Mouse (Mus musculus) v-Abl transformed pro-B cells (cell line): ENCODE results near the gene Morn2.
"Not testable (repeated sequence)": the region's sequence is repeated elsewhere in the genome, so short reads cannot be mapped to it uniquely, and the experiment has no call there.

Source experiments
- in situ Hi-C, 2 experiments: fragments of 400-800 bp; cut with MboI; formaldehyde crosslinking; loops; one replicate each; pipeline ENCODE4 v1.15.1; 2025; ENCODE audit not compliant: unreplicated experiment in 2 of 2

Morn2 gene

DNA sequence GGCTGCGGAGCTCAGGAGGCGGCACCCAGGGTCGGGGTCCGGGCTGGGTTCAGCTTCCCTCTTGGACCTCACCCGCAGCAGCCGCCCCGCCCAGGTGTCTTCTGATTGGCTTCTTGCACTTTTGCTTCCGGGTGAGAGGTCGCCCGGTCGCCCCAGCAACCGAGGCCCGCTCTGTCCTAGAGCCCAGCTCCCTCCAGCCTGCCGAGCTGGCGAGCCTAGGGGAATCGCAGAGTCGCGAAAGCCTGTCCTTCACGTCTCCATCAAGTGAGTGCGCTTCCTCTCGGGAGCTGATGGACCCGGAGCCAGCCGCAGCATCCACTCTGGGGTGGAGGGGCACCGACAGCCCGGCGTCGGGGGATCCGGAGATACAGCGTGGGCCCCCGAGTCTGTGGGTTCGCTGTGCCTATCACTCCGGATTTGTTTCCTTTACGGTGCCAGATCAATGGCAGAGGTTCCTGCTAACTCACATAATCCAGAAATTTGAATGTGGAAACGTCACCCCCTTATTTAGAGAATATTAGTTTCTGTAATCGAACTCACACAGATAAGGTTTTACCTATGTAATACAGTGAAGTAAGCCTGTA is at the start of gene Morn2, which contains the start of gene Dhx57:
Gene Morn2, plus strand, starts transcription at position 130 of the 584 bp plus-strand sequence.
Gene Dhx57, minus strand, starts transcription at position 403 of the 584 bp plus-strand sequence.
- in situ Hi-C loops: loop anchor here (5.0 kb wide), 2 partner anchors 102 to 267 kb away; no protein-coding TSS in a partner anchor

DNA sequence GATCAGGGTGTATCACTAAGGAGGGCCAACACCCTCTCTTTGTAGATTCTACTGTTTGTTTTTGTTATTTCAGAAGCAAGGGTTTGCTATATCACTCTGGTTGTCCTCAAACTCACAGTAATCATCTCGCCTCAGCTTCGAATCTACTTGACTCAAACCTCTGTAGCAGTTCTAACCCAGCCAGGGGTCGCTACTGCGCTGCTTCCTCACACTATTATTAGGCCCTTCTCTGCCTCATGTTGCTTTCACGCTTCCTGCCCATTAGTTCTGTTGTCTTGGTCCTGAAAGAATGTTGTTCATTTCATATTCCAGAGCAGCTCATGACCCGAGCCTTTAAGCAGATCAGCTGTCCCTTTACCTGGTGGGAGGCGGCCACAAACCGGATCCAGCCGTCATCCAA is 48.4 kb upstream of the Morn2 start:
- in situ Hi-C loops: no loop called here

DNA sequence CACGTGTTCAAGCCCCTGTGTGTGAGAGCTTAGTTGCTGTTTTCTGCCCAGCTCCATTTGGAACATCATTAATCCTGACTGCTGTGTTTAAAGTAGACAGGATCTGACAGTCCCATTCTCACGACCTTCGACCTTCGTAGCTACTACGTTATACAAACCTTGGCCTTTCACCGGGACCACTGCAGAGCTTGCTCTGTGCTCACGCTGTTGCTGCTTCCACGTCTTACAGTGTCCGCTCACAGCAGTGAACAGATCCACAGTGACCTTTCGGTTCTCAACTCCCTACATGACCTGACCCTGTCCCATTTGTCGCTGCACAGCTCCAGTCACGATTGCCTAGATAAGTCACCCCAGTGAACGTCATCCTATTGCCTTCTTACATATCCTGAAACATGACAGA is 46.9 kb upstream of the Morn2 start:
- in situ Hi-C loops: no loop called here

DNA sequence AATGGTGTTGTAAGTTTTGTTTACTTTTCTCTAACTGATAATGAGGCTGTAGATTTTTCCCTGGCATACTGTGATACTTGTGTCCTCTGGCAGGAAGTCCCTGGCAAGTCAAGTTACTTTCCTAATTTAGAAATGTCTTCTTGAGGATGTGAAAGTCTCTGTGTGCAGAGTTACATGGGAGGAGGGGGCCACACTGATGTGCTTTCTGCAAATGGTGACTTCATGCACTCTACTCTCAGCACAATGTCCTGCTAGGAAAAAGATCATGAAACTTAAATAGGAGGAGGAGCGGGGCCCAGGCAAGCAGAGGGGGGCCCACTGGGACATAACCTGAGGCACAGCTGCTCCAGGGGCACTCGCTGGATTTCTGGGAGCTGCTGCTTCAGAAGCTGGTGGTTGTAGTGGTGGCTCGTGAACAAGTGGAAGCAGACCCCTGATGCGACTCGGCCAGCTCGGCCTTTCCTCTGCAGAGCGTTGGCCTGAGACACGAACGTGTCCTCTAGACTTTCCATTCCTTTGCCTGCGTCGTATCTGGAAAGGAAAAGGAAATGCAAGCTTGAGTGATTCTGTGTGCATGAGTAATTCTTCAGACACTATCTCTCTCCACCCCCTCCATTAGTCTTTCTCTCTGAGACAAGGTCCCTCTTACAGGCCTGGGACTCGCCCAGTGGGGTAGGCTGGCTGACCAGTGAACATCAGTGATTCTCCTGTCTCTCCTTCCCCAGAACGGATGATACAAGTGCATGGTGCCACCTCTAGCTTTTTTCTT is 37.1 kb upstream of the Morn2 start:
- in situ Hi-C loops: no loop called here

DNA sequence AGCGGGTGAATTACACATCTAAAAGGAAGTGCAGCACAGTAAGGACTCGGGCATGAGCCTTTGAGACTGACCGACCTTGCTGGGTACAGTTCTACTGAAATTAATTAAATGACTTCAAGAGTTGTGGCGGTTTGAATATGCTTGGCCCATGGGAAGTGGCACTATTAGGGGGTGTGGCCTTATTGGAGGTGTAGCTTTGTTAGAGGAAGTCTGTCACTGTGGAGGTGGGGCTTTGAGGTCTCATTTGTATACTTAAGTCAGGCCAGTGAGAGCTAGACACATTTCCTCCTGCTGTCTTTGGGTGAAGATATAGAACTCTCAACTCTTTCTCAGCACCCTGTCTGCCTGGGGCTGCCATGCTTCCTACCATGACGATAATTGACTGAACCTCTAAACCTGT is 35.6 kb upstream of the Morn2 start:
- in situ Hi-C loops: no loop called here

DNA sequence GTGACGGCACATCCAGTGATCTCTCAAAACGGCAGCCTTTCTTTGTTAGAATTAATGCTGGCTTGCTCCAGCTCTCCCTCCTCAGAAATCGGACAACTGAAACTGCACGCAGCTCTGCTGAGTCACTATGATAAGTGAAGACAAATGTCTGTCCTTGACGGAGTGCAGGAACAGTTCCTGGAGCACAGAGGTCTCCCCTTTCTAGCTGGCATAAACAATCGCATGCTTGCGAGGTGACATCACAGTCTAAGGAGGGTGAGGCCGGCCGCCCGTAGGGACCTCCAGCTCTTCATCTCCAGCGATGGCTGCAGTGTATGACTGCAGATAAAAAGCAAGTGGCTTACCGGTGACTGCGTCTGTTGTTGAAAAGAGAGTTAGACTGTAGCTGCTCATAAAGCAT is 34.8 kb upstream of the Morn2 start:
- in situ Hi-C loops: no loop called here

DNA sequence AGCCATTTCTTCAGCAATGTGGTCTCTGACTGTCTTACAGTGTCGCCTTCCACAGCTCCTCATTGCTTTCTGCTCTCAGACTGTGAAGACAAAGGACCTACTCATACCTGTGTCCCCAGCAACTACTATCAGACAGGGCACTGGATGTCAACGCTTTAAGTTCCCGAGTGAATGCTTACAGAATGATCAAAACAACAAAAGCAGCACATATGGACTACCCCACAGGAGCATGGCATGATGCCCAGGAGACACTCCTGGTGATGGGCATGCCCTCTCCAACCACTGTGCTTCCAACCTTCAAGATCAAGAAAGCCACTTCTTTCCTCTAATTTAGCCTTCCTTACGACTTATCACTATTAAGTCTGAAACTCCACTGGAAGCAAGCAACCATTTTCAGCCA is 22.9 kb upstream of the Morn2 start:
- in situ Hi-C loops: no loop called here

DNA sequence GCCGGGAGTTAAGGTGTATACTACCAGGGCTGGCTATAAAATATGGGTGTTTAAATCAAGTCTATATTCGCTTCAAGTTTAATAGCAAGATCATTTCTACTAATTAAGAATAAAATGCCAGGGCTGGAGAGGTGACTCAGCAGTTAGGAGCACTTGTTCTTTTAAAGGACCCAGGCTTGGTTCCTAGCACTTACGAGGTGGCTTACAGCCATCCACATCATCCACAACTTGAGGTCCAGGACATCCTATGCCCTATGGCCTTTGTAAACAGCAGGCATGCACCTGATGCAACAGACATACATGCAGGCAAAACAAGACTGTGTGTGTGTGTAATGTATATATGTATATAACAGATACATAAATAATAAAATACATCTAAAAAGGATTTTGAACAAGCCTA is 21.9 kb upstream of the Morn2 start:
- in situ Hi-C loops: no loop called here

DNA sequence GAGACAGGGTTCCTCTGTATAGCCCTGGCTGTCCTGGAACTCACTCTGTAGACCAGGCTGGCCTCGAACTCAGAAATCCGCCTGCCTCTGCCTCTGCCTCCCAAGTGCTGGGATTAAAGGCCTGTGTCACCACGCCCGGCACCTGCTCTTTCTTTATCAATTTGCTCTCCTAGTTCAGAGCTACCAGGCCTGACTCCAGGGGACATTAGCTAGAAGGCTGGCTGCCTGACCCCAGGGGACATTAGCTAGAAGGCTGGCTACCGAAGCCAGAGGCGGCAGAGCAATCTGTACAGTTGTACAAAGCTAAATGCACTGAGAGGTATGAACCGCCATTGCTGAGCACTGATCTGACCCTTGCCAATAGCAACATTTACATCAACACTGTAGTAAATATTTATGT is 19.4 kb upstream of the Morn2 start:
- in situ Hi-C loops: not testable (repeated sequence)

DNA sequence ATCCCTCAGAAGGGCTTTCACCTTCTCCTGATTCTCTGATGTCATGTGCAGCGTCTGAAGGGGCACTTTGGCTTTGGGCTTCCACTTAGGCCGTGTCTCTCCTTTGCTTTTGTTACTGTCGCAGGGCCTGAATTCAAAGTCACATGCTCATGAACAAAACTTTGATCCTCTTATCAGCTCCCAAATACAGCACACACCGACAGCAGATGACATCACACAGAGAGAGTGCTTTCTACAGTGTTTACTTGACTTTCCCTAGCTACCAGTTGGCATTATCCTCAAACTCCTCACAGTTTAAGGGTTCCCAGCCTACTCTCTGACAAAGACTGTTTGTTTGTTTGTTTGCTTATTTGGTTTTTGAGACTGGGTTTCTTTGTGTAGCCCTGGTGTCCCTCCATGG is 11.7 kb upstream of the Morn2 start:
- in situ Hi-C loops: no loop called here

DNA sequence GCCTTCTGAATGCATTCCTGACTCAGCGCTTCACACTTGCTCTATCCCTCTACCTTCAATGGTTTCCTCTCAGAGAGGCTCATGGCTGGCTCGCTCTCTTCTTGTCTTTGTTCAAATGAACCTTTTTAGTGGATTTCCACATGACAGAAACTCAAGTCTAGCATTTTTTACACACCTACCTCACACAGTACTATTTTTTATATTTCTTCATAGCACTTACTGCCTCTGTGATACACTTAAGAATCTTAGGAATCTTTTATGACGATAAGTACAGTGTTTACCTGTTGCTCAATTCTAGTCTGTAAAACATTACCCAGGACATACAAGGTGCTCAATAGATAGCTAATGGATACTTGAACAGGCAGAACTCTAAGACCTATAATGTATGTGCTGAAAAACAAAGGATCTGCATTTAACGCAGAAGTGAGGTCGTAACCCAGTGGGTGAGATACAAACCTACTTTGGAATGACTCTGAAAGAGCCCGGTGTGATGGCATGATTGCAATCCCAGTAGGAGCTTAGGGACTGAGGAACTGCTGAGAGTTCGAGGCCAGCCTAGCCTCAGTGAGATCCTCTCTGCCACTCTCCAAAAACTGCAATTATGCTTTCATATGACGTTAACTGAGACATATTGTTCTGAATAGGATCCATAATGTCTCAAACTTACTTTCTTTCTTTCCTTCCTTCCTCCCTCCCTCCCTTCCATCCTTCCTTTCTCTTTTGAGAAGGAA is 10.5 kb upstream of the Morn2 start:
- in situ Hi-C loops: no loop called here

DNA sequence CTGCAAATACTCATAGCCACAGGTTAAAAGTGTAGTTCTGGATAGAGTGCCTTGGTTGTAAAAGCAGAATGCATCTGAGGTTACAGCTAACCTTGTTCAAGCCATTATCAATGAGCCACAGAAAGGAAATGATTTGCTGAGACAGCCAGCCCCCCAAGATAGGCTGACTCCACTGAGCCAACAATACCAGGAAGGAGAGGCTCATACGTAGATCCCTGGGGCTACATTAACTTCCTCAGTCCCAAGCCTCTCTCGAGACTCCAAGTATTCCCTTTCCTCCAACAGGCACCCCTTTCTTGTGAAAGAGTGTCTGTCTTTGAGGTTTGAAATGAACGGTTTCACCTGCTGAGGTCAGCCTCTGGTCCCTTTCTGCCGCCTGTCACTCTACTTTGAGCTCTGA is 5.6 kb upstream of the Morn2 start:
- in situ Hi-C loops: no loop called here

DNA sequence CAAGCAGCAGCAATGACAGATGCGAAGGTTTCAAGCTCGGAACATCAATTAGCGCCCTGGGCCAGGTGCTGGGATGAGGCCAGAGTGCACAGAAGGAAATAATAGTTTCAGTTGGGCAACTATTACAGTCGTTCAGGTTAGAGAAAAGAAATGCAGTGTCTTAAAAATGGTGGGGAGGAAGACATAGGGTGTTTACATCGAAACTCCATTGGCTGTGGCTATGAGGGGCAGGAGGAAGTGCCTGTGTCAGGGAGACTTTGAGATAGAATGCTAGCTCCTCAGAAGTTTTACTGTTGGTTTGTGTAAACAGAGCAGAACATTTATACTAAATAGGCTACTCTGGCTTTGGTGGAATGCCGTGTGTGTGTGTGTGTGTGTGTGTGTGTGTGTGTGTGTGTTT is 2.0 kb upstream of the Morn2 start:
- in situ Hi-C loops: no loop called here

DNA sequence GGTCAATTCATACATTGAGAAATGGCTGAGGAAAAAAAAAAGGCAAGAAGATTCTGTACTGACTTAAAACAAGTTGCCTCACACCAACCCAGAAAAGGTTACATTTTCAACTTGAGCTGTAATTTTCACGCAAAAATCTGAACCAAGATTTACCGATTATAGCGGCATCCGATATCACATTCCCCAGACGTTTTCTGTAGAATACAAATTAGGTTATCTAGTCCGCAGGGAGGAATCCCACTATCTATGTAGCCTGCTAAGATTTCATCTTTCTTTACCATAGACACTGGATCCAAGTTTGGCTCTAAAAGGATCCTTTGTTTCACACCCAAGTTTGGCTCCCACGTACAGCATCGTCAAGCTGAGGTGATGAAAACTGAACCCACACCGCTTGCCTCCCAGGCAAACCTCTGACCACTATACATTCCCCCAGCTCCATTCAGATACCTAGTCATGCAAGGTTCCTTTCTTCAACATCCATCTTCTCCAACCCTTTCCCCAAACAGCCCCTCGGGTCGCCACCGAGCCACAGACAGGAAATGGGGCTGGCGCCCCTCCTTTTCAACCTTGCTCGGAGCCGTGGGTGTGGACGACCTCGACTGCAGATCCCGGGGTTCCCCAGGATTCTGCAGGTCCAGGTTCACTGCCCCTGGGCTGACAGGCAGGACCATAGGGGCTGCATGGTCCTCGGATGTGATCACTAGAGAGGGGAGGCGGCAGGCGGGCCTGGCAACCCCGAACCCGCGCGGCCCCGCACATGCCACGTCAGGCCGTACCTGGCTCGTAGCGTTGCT is 526 bp upstream of the Morn2 start:
- in situ Hi-C loops: loop anchor here (5.0 kb wide), 2 partner anchors 103 to 268 kb away; no protein-coding TSS in a partner anchor

DNA sequence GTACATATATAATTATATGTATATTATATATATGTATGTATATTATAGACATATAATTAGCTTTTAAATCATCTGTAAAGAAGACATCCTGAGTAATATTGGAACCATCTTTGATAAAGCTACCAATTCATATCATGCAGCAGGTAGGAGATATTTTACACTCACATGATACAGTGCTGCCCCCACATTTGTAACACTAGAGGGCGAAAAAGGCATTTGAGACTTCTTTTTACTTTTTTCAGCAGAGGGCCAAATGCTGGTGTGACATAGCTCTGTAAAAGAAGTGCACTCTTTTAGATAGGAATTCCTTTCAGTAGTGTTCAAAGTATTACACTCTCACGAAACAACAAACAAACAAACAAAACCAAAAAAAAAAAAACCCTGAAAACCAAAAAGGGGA is 1.1 kb downstream of the Morn2 start:
- in situ Hi-C loops: loop anchor here (5.0 kb wide), 2 partner anchors 101 to 266 kb away; no protein-coding TSS in a partner anchor

DNA sequence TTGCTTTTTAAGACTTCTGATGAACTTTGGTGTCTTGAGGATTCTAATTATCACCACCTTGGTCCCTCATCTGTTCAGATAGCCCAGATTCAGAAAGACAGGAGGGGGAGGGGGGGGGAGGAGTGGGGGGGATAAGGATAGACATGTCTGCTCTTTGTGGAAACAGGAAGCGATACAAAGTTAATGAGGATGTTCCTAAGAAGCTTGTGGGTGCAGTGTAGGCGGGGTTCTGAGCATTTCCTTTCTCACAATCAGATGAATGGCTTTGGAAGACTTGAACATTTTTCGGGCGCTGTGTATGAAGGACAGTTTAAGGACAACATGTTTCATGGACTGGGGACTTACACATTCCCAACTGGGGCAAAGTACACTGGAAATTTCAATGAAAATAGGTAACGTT is 5.3 kb downstream of the Morn2 start:
- in situ Hi-C loops: no loop called here

DNA sequence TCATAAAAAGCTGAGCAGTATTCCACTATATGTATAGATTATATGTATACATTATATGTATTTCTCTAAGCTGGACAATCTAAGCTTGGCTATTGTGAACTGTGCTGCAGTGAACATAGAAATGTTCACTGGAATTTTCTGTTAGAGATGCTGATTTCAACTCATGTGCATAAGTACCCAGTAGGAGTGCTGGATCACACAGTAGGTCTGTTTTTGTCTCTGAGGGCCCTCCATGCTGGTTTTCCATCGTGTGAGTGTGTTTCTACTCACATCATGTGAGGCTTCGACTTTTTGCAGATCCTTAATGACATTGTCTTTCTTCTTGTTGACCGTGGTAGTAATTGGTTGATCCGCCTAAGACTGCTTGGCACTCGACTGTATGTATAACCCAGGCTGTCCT is 8.8 kb downstream of the Morn2 start:
- in situ Hi-C loops: no loop called here

DNA sequence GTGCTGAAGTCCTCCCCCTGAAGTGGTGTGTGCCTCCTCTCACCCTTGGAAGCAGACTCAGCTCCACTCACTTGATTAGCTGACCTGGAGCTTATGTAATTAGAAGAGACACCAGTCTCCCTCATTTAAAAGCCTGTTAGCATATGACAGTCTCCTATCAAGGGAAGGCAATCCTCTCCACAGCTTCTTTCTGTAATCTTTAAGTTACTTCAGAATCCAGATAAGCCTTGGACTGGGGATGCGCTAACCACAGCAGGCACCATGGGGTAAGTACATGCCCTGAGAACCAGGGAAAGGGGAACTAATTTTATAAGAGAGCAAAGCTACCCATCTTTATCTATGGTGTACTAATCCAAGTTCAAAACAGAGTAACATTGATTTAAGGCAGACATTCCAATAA is 17.2 kb downstream of the Morn2 start, which contains the start of gene Arhgef33:
Gene Arhgef33, plus strand, starts transcription at position 157 of the 400 bp plus-strand sequence.
- in situ Hi-C loops: loop anchor here in 1 of 2 experiments (25.0 kb wide), 1 partner anchor 645 kb away; no protein-coding TSS in a partner anchor

DNA sequence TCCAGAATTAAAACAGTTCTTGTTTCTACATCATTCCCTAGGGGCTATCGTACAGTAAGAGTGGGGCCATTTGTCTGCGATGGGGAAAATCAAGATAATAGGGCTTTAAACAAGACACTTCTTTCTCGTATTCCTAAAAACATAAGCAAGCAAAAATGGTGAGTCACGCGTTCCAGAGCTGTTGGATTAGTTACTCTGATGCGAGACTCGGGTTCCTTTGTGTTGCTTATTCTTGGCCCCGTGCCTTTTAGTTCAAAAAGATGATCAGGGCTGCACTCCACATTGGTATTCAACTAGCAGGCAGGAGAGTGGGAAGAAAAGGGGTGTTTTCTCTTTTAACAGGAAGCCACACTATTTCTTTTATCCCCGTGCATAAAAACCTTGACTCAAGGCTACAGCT is 21.8 kb downstream of the Morn2 start:
- in situ Hi-C loops: loop anchor here in 1 of 2 experiments (25.0 kb wide), 1 partner anchor 649 kb away; no protein-coding TSS in a partner anchor

DNA sequence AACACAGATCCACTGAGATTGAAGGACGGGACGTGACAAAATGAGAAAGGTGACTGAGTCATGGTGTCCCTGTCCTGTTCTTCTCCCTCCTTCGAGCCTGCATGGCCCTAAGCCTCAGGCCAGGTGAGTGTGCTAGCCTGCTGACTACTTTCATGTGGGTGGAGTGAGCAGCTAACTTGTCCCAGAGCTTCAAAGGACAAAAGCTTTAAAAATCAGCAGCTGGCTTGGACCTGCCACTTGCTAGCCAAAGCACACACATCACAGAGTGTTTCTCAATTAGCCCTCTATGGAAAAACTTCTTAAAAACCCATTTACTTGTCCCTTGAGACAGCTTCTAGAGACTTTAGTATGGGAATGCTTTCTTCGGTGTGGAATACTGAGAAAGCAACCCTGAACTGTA is 22.4 kb downstream of the Morn2 start:
- in situ Hi-C loops: loop anchor here in 1 of 2 experiments (25.0 kb wide), 1 partner anchor 650 kb away; no protein-coding TSS in a partner anchor
